Mouse (Mus musculus): Measurements from ENCODE around the gene BC028528.
A peak's percentile ranks its signal among the peaks of the same experiment; 100 is the strongest.
"Not testable (repeated sequence)": the region's sequence is repeated elsewhere in the genome, so short reads cannot be mapped to it uniquely, and the experiment has no call there.

The BC028528 gene

GRCm38 (mm10) chr3:95872048-95872447, 19.8 kb downstream of the BC028528 start:
- no peak for DNase-seq

GRCm38 (mm10) chr3:95871392-95871867, 20.4 kb downstream of the BC028528 start, which contains the start of gene Mrps21:
TSS of gene Mrps21 (minus strand) at chr3:95871519.
- DNase-seq = peak; percentile 84

- no peak for DNase-seq
Measured at GRCm38 (mm10) chr3:95870976-95871375, 20.8 kb downstream of the BC028528 start.

GRCm38 (mm10) chr3:95867408-95867807, 24.4 kb downstream of the BC028528 start:
- DNase-seq = no peak

- no peak for DNase-seq
Measured at GRCm38 (mm10) chr3:95866071-95866470, 25.7 kb downstream of the BC028528 start.

- no peak for DNase-seq
Measured at GRCm38 (mm10) chr3:95865571-95865970, 26.2 kb downstream of the BC028528 start.

GRCm38 (mm10) chr3:95865050-95865449, 26.8 kb downstream of the BC028528 start:
- no peak for DNase-seq

GRCm38 (mm10) chr3:95863578-95863977, 28.2 kb downstream of the BC028528 start:
- no peak for DNase-seq

- peak; percentile 82 for DNase-seq
Measured at GRCm38 (mm10) chr3:95861796-95862195, 30.0 kb downstream of the BC028528 start.

GRCm38 (mm10) chr3:95861216-95861615, 30.6 kb downstream of the BC028528 start:
- DNase-seq = peak; percentile 16

GRCm38 (mm10) chr3:95860323-95860722, 31.5 kb downstream of the BC028528 start:
- peak; percentile 19 for DNase-seq

GRCm38 (mm10) chr3:95858278-95858677, 33.5 kb downstream of the BC028528 start:
- DNase-seq = not testable (repeated sequence)

- DNase-seq = not testable (repeated sequence)
Measured at GRCm38 (mm10) chr3:95857050-95857449, 34.8 kb downstream of the BC028528 start.

- no peak for DNase-seq
Measured at GRCm38 (mm10) chr3:95856115-95856514, 35.7 kb downstream of the BC028528 start.

GRCm38 (mm10) chr3:95855502-95856089, 36.2 kb downstream of the BC028528 start, which contains the start of gene Prpf3:
TSS of gene Prpf3 (minus strand) at chr3:95855885.
- DNase-seq = peak; percentile 93

GRCm38 (mm10) chr3:95851317-95851716, 40.5 kb downstream of the BC028528 start:
- no peak for DNase-seq

- no peak for DNase-seq
Measured at GRCm38 (mm10) chr3:95850611-95851010, 41.2 kb downstream of the BC028528 start.

GRCm38 (mm10) chr3:95842503-95843214, 49.1 kb downstream of the BC028528 start:
- DNase-seq = no peak

- no peak for DNase-seq
Measured at GRCm38 (mm10) chr3:95839250-95839649, 52.6 kb downstream of the BC028528 start.
